Mouse (Mus musculus) testis, adult 2 months (tissue): Measurements from ENCODE around the gene Trappc2l. TPM values are rescaled to one million over a fixed set of nuclear protein-coding genes. Genes with fewer than 3 reads are reported as not detected.
"Not testable (repeated sequence)": the region's sequence is repeated elsewhere in the genome, so short reads cannot be mapped to it uniquely, and the experiment has no call there.

Source experiments
- H3K27ac ChIP-seq: fragments of 200-500 bp; 2 replicates; pipeline ENCODE4 v1.5.1; 2012; ENCODE audit warnings: low read depth, low read length; ENCODE audit not compliant: control insufficient read depth, insufficient read depth
- H3K27me3 ChIP-seq: fragments of 200-500 bp; 2 replicates; pipeline ENCODE4 v1.6.1; 2012; ENCODE audit warnings: mild to moderate bottlenecking, low read length, moderate library complexity; ENCODE audit not compliant: control insufficient read depth, insufficient read depth
- H3K36me3 ChIP-seq: fragments of 200-500 bp; 2 replicates; pipeline ENCODE4 v1.6.1; 2012; ENCODE audit warnings: mild to moderate bottlenecking, low read length; ENCODE audit not compliant: control insufficient read depth, insufficient read depth
- H3K4me1 ChIP-seq: fragments of 200-500 bp; 2 replicates; pipeline ENCODE4 v1.6.1; 2012; ENCODE audit warnings: low read length; ENCODE audit not compliant: control insufficient read depth, insufficient read depth
- H3K4me3 ChIP-seq: fragments of 200-500 bp; 2 replicates; pipeline ENCODE4 v1.5.1; 2012; ENCODE audit warnings: low read depth, mild to moderate bottlenecking, low read length, moderate library complexity, mixed read lengths; ENCODE audit not compliant: control insufficient read depth
- CTCF ChIP-seq: fragments of 200-500 bp; IDR thresholded peaks from 2 replicates; pipeline ENCODE4 v1.5.1; 2012; ENCODE audit warnings: low read depth, mild to moderate bottlenecking, inconsistent platforms, low read length, moderate library complexity; ENCODE audit not compliant: control insufficient read depth, insufficient read depth, insufficient replicate concordance
- POLR2A ChIP-seq: fragments of 200-500 bp; IDR thresholded peaks from 2 replicates; pipeline ENCODE4 v1.6.1; 2012; ENCODE audit warnings: low read depth, mild to moderate bottlenecking, inconsistent platforms, low read length, moderate library complexity; ENCODE audit not compliant: control insufficient read depth
- polyA plus RNA-seq: library from polyadenylated mRNA; depleted of rRNA; stranded (reverse); fragments of >200 nt; gene quantifications from 2 replicates; pipeline ENCODE4 v1.2.3, GENCODE M21; 2012

Gene Trappc2l
- polyA plus RNA-seq, 1 experiment = 100 TPM

DNA sequence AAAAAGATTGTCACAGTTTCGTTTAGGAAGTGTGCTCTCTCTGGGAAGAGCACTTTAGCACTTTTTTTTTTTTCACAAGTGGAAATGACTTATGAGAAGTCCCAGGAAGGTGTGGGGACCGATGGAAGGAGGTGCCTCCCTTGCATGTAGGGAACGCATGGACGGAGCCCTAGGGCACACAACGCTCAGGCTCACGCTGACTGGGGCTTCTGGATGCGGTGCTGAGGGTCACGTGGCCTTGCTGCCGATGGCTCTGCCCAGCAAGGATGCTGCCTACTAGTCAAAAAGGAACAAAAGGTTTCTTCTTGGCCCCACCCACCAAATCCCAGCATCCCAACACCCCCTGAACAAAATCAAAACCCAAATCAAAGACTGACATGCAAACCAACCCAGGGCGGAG is 17.9 kb downstream of the Trappc2l start:
- Histone ChIP-seq H3K36me3 (no peaks in the 10 kb centered on the region), H3K4me1 (no peaks in the 10 kb centered on the region; the same call in 1 of the 2 replicates), H3K4me3 (no peak overlapping the region), H3K27ac (no peak overlapping the region), H3K27me3 (no peaks in the 10 kb centered on the region)
- TF ChIP-seq CTCF (no peak), POLR2A (no peak)

DNA sequence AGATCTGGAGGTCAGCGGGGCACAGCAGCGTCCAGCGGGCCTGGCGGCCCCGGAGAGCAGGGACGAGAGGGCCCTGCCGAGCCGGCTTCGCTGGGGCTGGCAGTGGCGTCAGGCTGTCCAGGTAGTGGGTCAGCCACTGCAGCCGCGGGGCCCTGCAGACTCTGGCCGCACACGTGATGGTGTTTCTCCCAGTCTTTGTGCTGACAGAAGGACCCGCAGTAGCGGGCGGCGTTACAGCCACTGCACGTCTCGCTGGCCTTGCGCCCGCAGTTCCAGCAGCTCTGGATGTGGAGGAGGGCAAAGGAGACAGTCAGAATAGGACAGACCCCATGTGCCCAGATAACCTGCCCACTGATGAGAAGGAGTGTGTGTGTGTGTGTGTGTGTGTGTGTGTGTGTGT is 19.3 kb downstream of the Trappc2l start:
- TF ChIP-seq CTCF = no peak
- no peak for TF ChIP-seq POLR2A
- H3K27ac ChIP-seq = no peak overlapping the region
- H3K36me3 ChIP-seq = no peaks in the 10 kb centered on the region
- H3K27me3 ChIP-seq = no peaks in the 10 kb centered on the region
- no peaks in the 10 kb centered on the region; the same call in 1 of the 2 replicates for H3K4me1 ChIP-seq
- no peak overlapping the region for H3K4me3 ChIP-seq

DNA sequence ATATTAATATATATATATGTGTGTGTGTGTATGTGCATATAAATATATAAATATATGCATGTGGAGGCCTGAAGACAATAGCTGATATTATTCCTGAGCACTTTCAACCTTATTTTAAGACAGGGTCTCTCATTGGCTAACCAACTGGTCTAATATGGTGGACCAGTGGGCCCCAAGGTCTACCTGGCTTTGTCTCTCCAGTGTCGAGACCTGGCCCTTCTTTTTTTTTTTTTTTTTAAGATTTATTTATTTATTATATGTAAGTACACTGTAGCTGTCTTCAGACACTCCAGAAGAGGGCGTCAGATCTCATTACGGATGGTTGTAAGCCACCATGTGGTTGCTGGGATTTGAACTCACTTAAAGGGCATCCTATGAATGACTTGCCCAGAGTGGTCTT is 20.7 kb downstream of the Trappc2l start:
- not testable (repeated sequence) for H3K4me3 ChIP-seq, H3K4me1 ChIP-seq, H3K36me3 ChIP-seq, H3K27ac ChIP-seq, H3K27me3 ChIP-seq

GRCm38 (mm10) chr8:122633205-122633604 is 21.8 kb downstream of the Trappc2l start:
- H3K4me3 ChIP-seq = no peak overlapping the region
- no peak overlapping the region for H3K27ac ChIP-seq
- TF ChIP-seq POLR2A = no peak
- TF ChIP-seq CTCF = no peak
- H3K4me1 ChIP-seq = no peaks in the 10 kb centered on the region; the same call in 1 of the 2 replicates
- H3K27me3 ChIP-seq = no peaks in the 10 kb centered on the region
- H3K36me3 ChIP-seq = no peaks in the 10 kb centered on the region

GRCm38 (mm10) chr8:122635878-122636802 is 24.7 kb downstream of the Trappc2l start:
- H3K27ac ChIP-seq = no peak overlapping the region
- no peak overlapping the region for H3K4me3 ChIP-seq
- H3K36me3 ChIP-seq = no peaks in the 10 kb centered on the region
- H3K27me3 ChIP-seq = no peaks in the 10 kb centered on the region
- TF ChIP-seq POLR2A = no peak
- TF ChIP-seq CTCF = no peak
- no peaks in the 10 kb centered on the region for H3K4me1 ChIP-seq

- no peak for TF ChIP-seq CTCF
- TF ChIP-seq POLR2A = no peak
- Histone ChIP-seq H3K27me3 (no peaks in the 10 kb centered on the region), H3K4me3 (no peak overlapping the region), H3K36me3 (no peaks in the 10 kb centered on the region), H3K4me1 (no peaks in the 10 kb centered on the region), H3K27ac (no peak overlapping the region)
Measured at GRCm38 (mm10) chr8:122636803-122637175, 25.3 kb downstream of the Trappc2l start.

DNA sequence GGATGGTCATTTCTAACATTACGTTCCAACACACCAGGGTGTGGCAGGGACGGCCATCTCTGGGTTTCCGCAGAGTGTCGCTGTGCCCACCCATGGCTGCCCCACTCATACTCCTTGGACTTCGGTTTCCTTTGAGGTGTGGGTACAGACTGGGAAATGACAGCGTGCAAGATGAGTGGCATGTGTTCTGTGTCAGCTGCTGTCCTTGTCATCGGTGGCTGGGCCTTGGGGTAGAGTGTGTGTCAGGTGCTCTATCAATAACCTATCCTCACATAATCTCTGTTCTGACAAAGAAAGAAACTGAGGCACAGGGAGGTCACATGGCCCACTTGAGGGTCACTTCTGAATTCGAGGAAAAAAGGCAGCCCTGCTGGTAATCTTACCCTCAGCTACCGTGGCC is 25.8 kb downstream of the Trappc2l start:
- Histone ChIP-seq H3K36me3 (no peaks in the 10 kb centered on the region), H3K27ac (no peak overlapping the region), H3K27me3 (no peaks in the 10 kb centered on the region), H3K4me1 (no peaks in the 10 kb centered on the region), H3K4me3 (no peak overlapping the region)
- TF ChIP-seq POLR2A = no peak
- no peak for TF ChIP-seq CTCF
